Comparison of ENCODE assay signal across 8 mouse cellular contexts in genomic region chr12:111164310-111164751, GRCm38 (mm10). TPM values are rescaled to one million over a fixed set of nuclear protein-coding genes. Genes with fewer than 3 reads are reported as not detected.
DNase-seq lines count a peak whose midpoint lies in the region; ATAC-seq and TF ChIP-seq lines count a peak whose summit lies in the region.

No protein-coding gene starts in this region.

- no peak for TF ChIP-seq POLR2A in bone marrow macrophage, adult 2 months (IDR thresholded peaks at IDR 0.05; ENCODE audit: borderline replicate concordance, low read depth, low read length)
- no peak for TF ChIP-seq POLR2A in embryonic fibroblast, embryonic 13.5 days (IDR thresholded peaks at IDR 0.05; ENCODE audit: low read depth, low read length)
- TF ChIP-seq POLR2A in limb, embryonic 14.5 days (IDR thresholded peaks at IDR 0.05; ENCODE audit: borderline replicate concordance, extremely low read depth, insufficient read depth, insufficient read length), result no peak
- no peak for TF ChIP-seq POLR2A in spleen, adult 2 months (IDR thresholded peaks at IDR 0.05; ENCODE audit: low read depth, low read length)

- H3K36me3 ChIP-seq in heart, embryonic 10.5 days, result no peaks in the 10 kb centered on the region
- H3K36me3 ChIP-seq in kidney, embryonic 14.5 days (ENCODE audit: control insufficient read depth, insufficient read depth, low read length), result no peaks in the 10 kb centered on the region
- no peaks in the 10 kb centered on the region for H3K36me3 ChIP-seq in limb, embryonic 14.5 days (ENCODE audit: control insufficient read depth, insufficient read depth, low read length)
- H3K36me3 ChIP-seq in midbrain, embryonic 16.5 days (ENCODE audit: control insufficient read depth, insufficient read depth, low read length), result no peaks in the 10 kb centered on the region
- no peaks in the 10 kb centered on the region for H3K36me3 ChIP-seq in spleen, adult 2 months (ENCODE audit: control insufficient read depth, insufficient read depth, low read length)

- H3K27me3 ChIP-seq in heart, embryonic 10.5 days (ENCODE audit: insufficient read depth, poor library complexity, severe bottlenecking), result peaks cover 16% of the 10 kb centered on the region; the same call in 1 of the 2 replicates
- H3K27me3 ChIP-seq in kidney, embryonic 14.5 days (ENCODE audit: control insufficient read depth, insufficient read depth, low read length), result no peaks in the 10 kb centered on the region
- H3K27me3 ChIP-seq in limb, embryonic 14.5 days (ENCODE audit: control insufficient read depth, insufficient read depth, low read length), result no peaks in the 10 kb centered on the region
- no peaks in the 10 kb centered on the region for H3K27me3 ChIP-seq in midbrain, embryonic 16.5 days (ENCODE audit: control insufficient read depth, insufficient read depth, low read depth, low read length)
- no peaks in the 10 kb centered on the region for H3K27me3 ChIP-seq in spleen, adult 2 months (ENCODE audit: control insufficient read depth, insufficient read depth, low read length)

- H3K4me1 ChIP-seq in bone marrow macrophage, adult 2 months (ENCODE audit: control insufficient read depth, insufficient read depth, low read length), result peaks cover 35% of the 10 kb centered on the region
- peaks cover 6% of the 10 kb centered on the region; the same call in 1 of the 2 replicates for H3K4me1 ChIP-seq in embryonic fibroblast, embryonic 13.5 days (ENCODE audit: control insufficient read depth, insufficient read depth, low read length)
- peaks cover 64% of the 10 kb centered on the region for H3K4me1 ChIP-seq in heart, embryonic 10.5 days
- peaks cover 24% of the 10 kb centered on the region for H3K4me1 ChIP-seq in kidney, embryonic 14.5 days (ENCODE audit: control insufficient read depth, insufficient read depth, low read length)
- H3K4me1 ChIP-seq in limb, embryonic 14.5 days (ENCODE audit: control insufficient read depth, insufficient read depth, low read length), result peaks cover 20% of the 10 kb centered on the region
- H3K4me1 ChIP-seq in midbrain, embryonic 16.5 days (ENCODE audit: control insufficient read depth, insufficient read depth, low read length), result peaks cover 45% of the 10 kb centered on the region
- H3K4me1 ChIP-seq in spleen, adult 2 months (ENCODE audit: control insufficient read depth, insufficient read depth, insufficient read length), result peaks cover 43% of the 10 kb centered on the region

- no peaks in the 10 kb centered on the region for H3K9me3 ChIP-seq in heart, embryonic 10.5 days
- no peaks in the 10 kb centered on the region for H3K9me3 ChIP-seq in kidney, embryonic 14.5 days (ENCODE audit: control insufficient read depth, low read length)
- no peaks in the 10 kb centered on the region for H3K9me3 ChIP-seq in limb, embryonic 14.5 days (ENCODE audit: control insufficient read depth, low read length)
- H3K9me3 ChIP-seq in midbrain, embryonic 16.5 days (replicated peaks; ENCODE audit: control insufficient read depth, low read length, poor library complexity, severe bottlenecking), result no peaks in the 10 kb centered on the region

- no peak for TF ChIP-seq CTCF in bone marrow macrophage, adult 2 months (IDR thresholded peaks at IDR 0.05; ENCODE audit: low read depth, low read length)
- TF ChIP-seq CTCF in embryonic fibroblast, embryonic 13.5 days (IDR thresholded peaks at IDR 0.05; ENCODE audit: borderline replicate concordance, insufficient read depth, low read length), result no peak
- TF ChIP-seq CTCF in spleen, adult 2 months (IDR thresholded peaks at IDR 0.05; ENCODE audit: extremely low read depth, insufficient read depth, insufficient read length, insufficient replicate concordance), result no peak

- H3K27ac ChIP-seq in bone marrow macrophage, adult 2 months (ENCODE audit: insufficient read depth, low read depth, low read length), result no peak overlapping the region
- no peak overlapping the region for H3K27ac ChIP-seq in embryonic fibroblast, embryonic 13.5 days (ENCODE audit: insufficient read depth, low read length)
- H3K27ac ChIP-seq in heart, embryonic 10.5 days, result peak overlapping the region; percentile 84
- H3K27ac ChIP-seq in kidney, embryonic 14.5 days (ENCODE audit: low read depth, low read length), result peak overlapping the region; percentile 64; the same call in 1 of the 2 replicates
- peak overlapping the region; percentile 63 for H3K27ac ChIP-seq in limb, embryonic 14.5 days (replicated peaks; ENCODE audit: low read depth, low read length)
- peak overlapping the region; percentile 92 for H3K27ac ChIP-seq in midbrain, embryonic 16.5 days (ENCODE audit: low read length)
- peak overlapping the region; percentile 86 for H3K27ac ChIP-seq in spleen, adult 2 months (ENCODE audit: insufficient read depth, low read length)

- peak overlapping the region; percentile 47 for H3K9ac ChIP-seq in kidney, embryonic 14.5 days (ENCODE audit: low read depth, low read length)
- H3K9ac ChIP-seq in limb, embryonic 14.5 days (ENCODE audit: low read depth, low read length, severe bottlenecking), result peak overlapping the region; percentile 55
- H3K9ac ChIP-seq in midbrain, embryonic 16.5 days (ENCODE audit: low read depth, low read length), result peak overlapping the region; percentile 53

- H3K4me3 ChIP-seq in bone marrow macrophage, adult 2 months (ENCODE audit: insufficient read depth, low read length), result peak overlapping the region; percentile 41
- H3K4me3 ChIP-seq in embryonic fibroblast, embryonic 13.5 days (ENCODE audit: insufficient read depth, low read length), result 0 out of 2 replicates have a peak overlapping the region, but pooled peaks have one; percentile 1
- peak overlapping the region; percentile 55 for H3K4me3 ChIP-seq in heart, embryonic 10.5 days
- peak overlapping the region; percentile 6 for H3K4me3 ChIP-seq in kidney, embryonic 14.5 days (ENCODE audit: low read length)
- H3K4me3 ChIP-seq in limb, embryonic 14.5 days (replicated peaks; ENCODE audit: low read length), result peak overlapping the region; percentile 22
- H3K4me3 ChIP-seq in midbrain, embryonic 16.5 days (ENCODE audit: low read depth, low read length), result peak overlapping the region; percentile 32
- H3K4me3 ChIP-seq in spleen, adult 2 months (ENCODE audit: extremely low read depth, insufficient read depth, insufficient read length), result peak overlapping the region; percentile 48; the same call in 1 of the 2 replicates

- ATAC-seq in kidney, embryonic 14.5 days (ENCODE audit: low FRiP score, low TSS enrichment), result peak; percentile 82
- ATAC-seq in limb, embryonic 14.5 days (ENCODE audit: low FRiP score, low read depth), result peak; percentile 87
- peak; percentile 84 for ATAC-seq in midbrain, embryonic 16.5 days

- DNase-seq in A20 (ENCODE audit: low read depth, low spot score), result peak; percentile 96
- DNase-seq in heart, embryonic 10.5 days (ENCODE audit: low spot score), result peak; percentile 93
- DNase-seq in limb, embryonic 14.5 days (ENCODE audit: low spot score), result peak; percentile 94
- peak; percentile 85 to 91 for DNase-seq in spleen, adult 2 months (ENCODE audit: low read depth in 1 of 2, low spot score in 2 of 2)

- WGBS in heart, embryonic 10.5 days, result 6% methylated on average over 13 of the region's 13 CpGs
- 2% methylated on average over 13 of the region's 13 CpGs for WGBS in kidney, embryonic 14.5 days
- WGBS in limb, embryonic 14.5 days, result 5% methylated on average over 13 of the region's 13 CpGs
- under 1% methylated on average over 13 of the region's 13 CpGs for whole genome bisulfite sequencing in midbrain, embryonic 16.5 days
- 3% methylated on average over 13 of the region's 13 CpGs for whole genome bisulfite sequencing in spleen, adult 2 months

- peak overlapping the region; percentile 52 for H3K4me2 ChIP-seq in kidney, embryonic 14.5 days (replicated peaks; ENCODE audit: low read depth, low read length)
- peak overlapping the region; percentile 48 for H3K4me2 ChIP-seq in limb, embryonic 14.5 days (replicated peaks; ENCODE audit: low read depth, low read length, severe bottlenecking)
- H3K4me2 ChIP-seq in midbrain, embryonic 16.5 days (ENCODE audit: low read length), result peak overlapping the region; percentile 69

RNA-seq across cellular contexts. Expression of gene Traf3, which starts 1.8 kb away (rescaled TPM):
- polyA plus RNA-seq in bone marrow macrophage, adult 2 months (2012; ENCODE audit: insufficient read depth, insufficient read length, missing spikeins), result 14.8 and 16.4 TPM in 2 replicates
- 18.5 and 18.8 TPM in 2 replicates for polyA plus RNA-seq in embryonic fibroblast, embryonic 13.5 days (2011; ENCODE audit: insufficient read length, low read depth, missing spikeins)
- polyA plus RNA-seq in heart, embryonic 10.5 days (2016; fragmentation: Nextera tagmentation; extraction: Ambion mirVana), result 6.9 and 7.2 TPM in 2 replicates
- polyA plus RNA-seq in kidney, embryonic 14.5 days (2014; fragmentation: Nextera tagmentation; extraction: Ambion mirVana), result 12.5 and 14.0 TPM in 2 replicates
- polyA plus RNA-seq in limb, embryonic 14.5 days (2012; rRNA removed), result 20.2 and 24.1 TPM in 2 replicates
- polyA plus RNA-seq in limb, embryonic 14.5 days (2014; fragmentation: Nextera tagmentation; extraction: Ambion mirVana), result 12.8 and 15.1 TPM in 2 replicates
- 17.4 and 22.3 TPM in 2 replicates for polyA plus RNA-seq in midbrain, embryonic 16.5 days (2015; fragmentation: Nextera tagmentation; extraction: Ambion mirVana)
- polyA plus RNA-seq in spleen, adult 2 months (2012; rRNA removed), result 29.2 and 37.7 TPM in 2 replicates

RNA-seq across cellular contexts. Expression of gene 4930595D18Rik, which starts 20.0 kb away (rescaled TPM):
- not detected in 2 replicates for polyA plus RNA-seq in bone marrow macrophage, adult 2 months (2012; ENCODE audit: insufficient read depth, insufficient read length, missing spikeins)
- not detected in 2 replicates for polyA plus RNA-seq in embryonic fibroblast, embryonic 13.5 days (2011; ENCODE audit: insufficient read length, low read depth, missing spikeins)
- polyA plus RNA-seq in heart, embryonic 10.5 days (2016; fragmentation: Nextera tagmentation; extraction: Ambion mirVana), result not detected in 2 replicates
- polyA plus RNA-seq in kidney, embryonic 14.5 days (2014; fragmentation: Nextera tagmentation; extraction: Ambion mirVana), result not detected in 2 replicates
- polyA plus RNA-seq in limb, embryonic 14.5 days (2012; rRNA removed), result 0.08 and 0.18 TPM in 2 replicates
- not detected in 2 replicates for polyA plus RNA-seq in limb, embryonic 14.5 days (2014; fragmentation: Nextera tagmentation; extraction: Ambion mirVana)
- polyA plus RNA-seq in midbrain, embryonic 16.5 days (2015; fragmentation: Nextera tagmentation; extraction: Ambion mirVana), result not detected in 2 replicates
- not detected in 2 replicates for polyA plus RNA-seq in spleen, adult 2 months (2012; rRNA removed)

Comparison
In these comparisons a context has a peak if more than half of its experiments do, and no peak if none do; other contexts are left out.
1. H3K27ac ChIP-seq: peak in heart, embryonic 10.5 days (single experiment), kidney, embryonic 14.5 days (single experiment), limb, embryonic 14.5 days (single experiment), midbrain, embryonic 16.5 days (single experiment) and spleen, adult 2 months (single experiment); none in bone marrow macrophage, adult 2 months (single experiment) and embryonic fibroblast, embryonic 13.5 days (single experiment).
2. H3K4me3 ChIP-seq: peak in every context shown above with its lines; median percentile 55 in heart, embryonic 10.5 days; 48 in spleen, adult 2 months; 41 in bone marrow macrophage, adult 2 months; 32 in midbrain, embryonic 16.5 days; 22 in limb, embryonic 14.5 days; 6 in kidney, embryonic 14.5 days; 1 in embryonic fibroblast, embryonic 13.5 days.
3. Peak in every context shown above with its lines, with median percentiles within 50 percentile points of each other: DNase-seq, ATAC-seq, H3K4me2 ChIP-seq and H3K9ac ChIP-seq.